Mouse (Mus musculus) liver, embryonic 14.5 days (tissue): ENCODE measurements around the gene Serinc5. TPM values are rescaled to one million over a fixed set of nuclear protein-coding genes. Genes with fewer than 3 reads are reported as not detected.

Experiments used
- ATAC-seq: fragments of 200-750 bp; cut with Nextera tagmentation; 2 replicates; pipeline ENCODE4 v1.8.0; 2017; ENCODE audit warnings: moderate number of reproducible peaks, mild to moderate bottlenecking, moderate library complexity; ENCODE audit not compliant: insufficient read depth
- DNase-seq, 3 experiments: peaks; one replicate each; pipeline ENCODE4 v3.0.0-alpha.2; 2012 to 2013; ENCODE audit warnings: low read depth in 3 of 3, low spot score in 3 of 3
- H3K27ac ChIP-seq: fragments of 300-500 bp; sonication (generic); 2 replicates; pipeline ENCODE4 v1.5.1; 2014; ENCODE audit warnings: moderate library complexity, mild to moderate bottlenecking, control low read depth, inconsistent platforms
- H3K27me3 ChIP-seq: fragments of 300-500 bp; sonication (generic); 2 replicates; pipeline ENCODE4 v1.6.1; 2014; ENCODE audit warnings: mild to moderate bottlenecking, low read length, moderate library complexity; ENCODE audit not compliant: control insufficient read depth, insufficient read depth
- H3K36me3 ChIP-seq: fragments of 300-500 bp; sonication (generic); replicated peaks from 2 replicates; pipeline ENCODE4 v1.6.1; 2014; ENCODE audit warnings: low read depth; ENCODE audit not compliant: control insufficient read depth, insufficient read depth
- H3K4me1 ChIP-seq, 2 experiments: fragments of 200-500 bp in 1 of 2; fragments of 300-500 bp in 1 of 2; sonication (generic) in 1 of 2; replicated peaks; 2 replicates each; pipeline ENCODE4 v1.6.1; 2012 to 2014; ENCODE audit warnings: antibody characterized with exemption in 1 of 2, inconsistent platforms in 1 of 2, low read length in 1 of 2; ENCODE audit not compliant: control insufficient read depth in 2 of 2, insufficient read depth in 2 of 2
- H3K4me2 ChIP-seq: fragments of 300-500 bp; sonication (generic); 2 replicates; pipeline ENCODE4 v1.6.1; 2014; ENCODE audit warnings: low read depth, mild to moderate bottlenecking, control low read depth, moderate library complexity
- H3K4me3 ChIP-seq, 2 experiments: fragments of 200-500 bp in 1 of 2; fragments of 300-500 bp in 1 of 2; sonication (generic) in 1 of 2; 2 replicates each; pipeline ENCODE4 v1.5.1; 2012 to 2014; ENCODE audit warnings: low read depth in 2 of 2, low read length in 2 of 2, mild to moderate bottlenecking in 2 of 2, control low read depth in 1 of 2, inconsistent platforms in 1 of 2, moderate library complexity in 1 of 2; ENCODE audit not compliant: insufficient read depth in 1 of 2
- H3K9ac ChIP-seq: fragments of 300-500 bp; sonication (generic); replicated peaks from 2 replicates; pipeline ENCODE4 v1.6.1; 2014; ENCODE audit warnings: mild to moderate bottlenecking, control low read depth, moderate library complexity
- H3K9me3 ChIP-seq: fragments of 300-500 bp; sonication (generic); 2 replicates; pipeline ENCODE4 v1.6.1; 2016; ENCODE audit warnings: low read length, mixed read lengths; ENCODE audit not compliant: control insufficient read depth
- CTCF ChIP-seq: IDR thresholded peaks from 2 replicates; pipeline ENCODE4 v1.5.1; 2016; ENCODE audit warnings: antibody characterized with exemption, low read depth, control low read depth
- EP300 ChIP-seq: IDR thresholded peaks from 2 replicates; pipeline ENCODE4 v1.6.1; 2016; ENCODE audit warnings: antibody characterized with exemption, low read depth
- WGBS: fragments of 180-500 bp; shearing (Covaris S2); extraction: QIAGEN DNeasy Blood & Tissue Kit; methylation state at CpG from one replicate; pipeline ENCODE4 v1.1.7; 2014; ENCODE audit not compliant: insufficient replicate concordance; 5-methylcytosine and 5-hydroxymethylcytosine counted together
- polyA plus RNA-seq, 2 experiments: library from polyadenylated mRNA; depleted of rRNA in 1 of 2; stranded (reverse) in 1 of 2; unstranded in 1 of 2; fragments of >200 nt; fragmentation: Nextera tagmentation in 1 of 2; extraction: Ambion mirVana in 1 of 2; gene quantifications; 2 replicates each; pipeline versions ENCODE4 v1.2.1 to v1.2.3; 2012 to 2014

Serinc5 gene
- polyA plus RNA-seq, 2 experiments, result 14.2 to 17.9 TPM

- TF ChIP-seq EP300 (no peak), CTCF (no peak)
- 74% methylated on average over 3 of the region's 3 CpGs for WGBS
- H3K4me1 ChIP-seq, result peaks cover 0 to 2% of the 10 kb centered on the region in 2 experiments; a peak in 2 of 4 replicates
- ATAC-seq (no peak), DNase-seq (no peak)
- peaks cover 14% of the 10 kb centered on the region for H3K36me3 ChIP-seq
- no peak overlapping the region for H3K4me2 ChIP-seq
- H3K27ac ChIP-seq, result no peak overlapping the region
- no peak overlapping the region for H3K4me3 ChIP-seq
- H3K9ac ChIP-seq, result no peak overlapping the region
- no peaks in the 10 kb centered on the region for H3K27me3 ChIP-seq
- H3K9me3 ChIP-seq, result no peaks in the 10 kb centered on the region
Observed at GRCm38 (mm10) chr13:92659611-92660010, 48.7 kb downstream of the Serinc5 start.

GRCm38 (mm10) chr13:92662555-92663286 is 51.8 kb downstream of the Serinc5 start:
- DNase-seq (no peak), ATAC-seq (no peak)
- no peak for TF ChIP-seq EP300
- no peak for TF ChIP-seq CTCF
- Histone ChIP-seq H3K27ac (no peak overlapping the region), H3K4me1 (peaks cover 0 to 2% of the 10 kb centered on the region in 2 experiments; a peak in 2 of 4 replicates), H3K4me3 (no peak overlapping the region), H3K27me3 (no peaks in the 10 kb centered on the region), H3K9ac (no peak overlapping the region), H3K9me3 (no peaks in the 10 kb centered on the region), H3K36me3 (peaks cover 14% of the 10 kb centered on the region), H3K4me2 (no peak overlapping the region)
- WGBS, result 77% methylated on average over 8 of the region's 8 CpGs

- Histone ChIP-seq H3K9me3 (no peaks in the 10 kb centered on the region), H3K27ac (no peak overlapping the region), H3K4me1 (peaks cover 0 to 2% of the 10 kb centered on the region in 2 experiments; a peak in 1 of 4 replicates), H3K9ac (no peak overlapping the region), H3K27me3 (no peaks in the 10 kb centered on the region), H3K4me3 (no peak overlapping the region), H3K36me3 (peaks cover 14% of the 10 kb centered on the region), H3K4me2 (no peak overlapping the region)
- DNase-seq (no peak), ATAC-seq (no peak)
- 74% methylated on average over 4 of the region's 4 CpGs for WGBS
- TF ChIP-seq CTCF (no peak), EP300 (no peak)
Observed at GRCm38 (mm10) chr13:92665008-92665407, 54.1 kb downstream of the Serinc5 start.

GRCm38 (mm10) chr13:92668214-92668985 is 57.5 kb downstream of the Serinc5 start:
- H3K4me3 ChIP-seq, result no peak overlapping the region
- WGBS, result 82% methylated on average over 6 of the region's 6 CpGs

GRCm38 (mm10) chr13:92671727-92672126 is 60.8 kb downstream of the Serinc5 start:
- Histone ChIP-seq H3K9me3 (no peaks in the 10 kb centered on the region), H3K36me3 (no peaks in the 10 kb centered on the region), H3K27me3 (no peaks in the 10 kb centered on the region), H3K4me2 (no peak overlapping the region), H3K4me3 (no peak overlapping the region), H3K9ac (no peak overlapping the region), H3K4me1 (peaks cover 0 to 4% of the 10 kb centered on the region in 2 experiments; a peak in 1 of 4 replicates), H3K27ac (no peak overlapping the region)
- no peak for TF ChIP-seq EP300
- no peak for TF ChIP-seq CTCF
- DNase-seq (no peak), ATAC-seq (no peak)
- 62% methylated on average over 1 of the region's 1 CpGs for WGBS

More at GRCm38 (mm10) chr13:92668214-92668985, 57.5 kb downstream of the Serinc5 start:
- ATAC-seq (no peak), DNase-seq (no peak)
- H3K27me3 ChIP-seq, result no peaks in the 10 kb centered on the region
- H3K36me3 ChIP-seq, result no peaks in the 10 kb centered on the region; the same call in 1 of the 2 replicates
- H3K9ac ChIP-seq, result no peak overlapping the region
- H3K4me1 ChIP-seq, result no peaks in the 10 kb centered on the region
- no peak overlapping the region for H3K4me2 ChIP-seq
- H3K9me3 ChIP-seq, result no peaks in the 10 kb centered on the region
- TF ChIP-seq CTCF (no peak), EP300 (no peak)
- no peak overlapping the region for H3K27ac ChIP-seq
